Mouse (Mus musculus) midbrain, embryonic 12.5 days (tissue): ENCODE data around the gene Selenoo. TPM values are rescaled to one million over a fixed set of nuclear protein-coding genes. Genes with fewer than 3 reads are reported as not detected.
A peak's percentile ranks its signal among the peaks of the same experiment; 100 is the strongest.

Experiments
- ATAC-seq: fragments of 200-750 bp; cut with Nextera tagmentation; 2 replicates; pipeline ENCODE4 v1.8.0; 2017; ENCODE audit warnings: low read depth, moderate TSS enrichment, moderate library complexity; ENCODE audit not compliant: low FRiP score
- H3K27ac ChIP-seq: fragments of 300-500 bp; sonication (generic); replicated peaks from 2 replicates; pipeline ENCODE4 v1.5.1; 2016; ENCODE audit warnings: mild to moderate bottlenecking
- H3K27me3 ChIP-seq: fragments of 300-500 bp; sonication (generic); 2 replicates; pipeline ENCODE4 v1.6.1; 2016; ENCODE audit warnings: mild to moderate bottlenecking
- H3K36me3 ChIP-seq: fragments of 300-500 bp; sonication (generic); 2 replicates; pipeline ENCODE4 v1.6.1; 2016
- H3K4me1 ChIP-seq: fragments of 300-500 bp; sonication (generic); 2 replicates; pipeline ENCODE4 v1.6.1; 2016
- H3K4me2 ChIP-seq: fragments of 300-500 bp; sonication (generic); replicated peaks from 2 replicates; pipeline ENCODE4 v1.6.1; 2016; ENCODE audit warnings: mild to moderate bottlenecking, moderate library complexity
- H3K4me3 ChIP-seq: fragments of 300-500 bp; sonication (generic); 2 replicates; pipeline ENCODE4 v1.5.1; 2016; ENCODE audit warnings: mild to moderate bottlenecking
- H3K9ac ChIP-seq: fragments of 300-500 bp; sonication (generic); replicated peaks from 2 replicates; pipeline ENCODE4 v1.6.1; 2016; ENCODE audit warnings: mild to moderate bottlenecking, moderate library complexity
- H3K9me3 ChIP-seq: fragments of 300-500 bp; sonication (generic); 2 replicates; pipeline ENCODE4 v1.6.1; 2016; ENCODE audit warnings: mild to moderate bottlenecking
- WGBS: fragments of 180-500 bp; shearing (Covaris S2); methylation state at CpG from one replicate; pipeline ENCODE4 v1.1.7; 2016; 5-methylcytosine and 5-hydroxymethylcytosine counted together
- polyA plus RNA-seq: library from polyadenylated mRNA; unstranded; fragments of >200 nt; fragmentation: Nextera tagmentation; extraction: Ambion mirVana; gene quantifications from 2 replicates; pipeline ENCODE4 v1.2.1, GENCODE M21; 2016

Selenoo gene
- polyA plus RNA-seq, 1 experiment from 2014 or later: 23.7 TPM

- Histone ChIP-seq H3K36me3 (peaks cover 38% of the 10 kb centered on the region), H3K27ac (no peak overlapping the region), H3K4me3 (peak overlapping the region; percentile 82), H3K9ac (peak overlapping the region; percentile 66; the same call in 1 of the 2 replicates), H3K9me3 (no peaks in the 10 kb centered on the region), H3K4me2 (peak overlapping the region; percentile 78), H3K4me1 (peaks cover 39% of the 10 kb centered on the region), H3K27me3 (peaks cover 26% of the 10 kb centered on the region)
- WGBS: 73% methylated on average over 24 of the region's 24 CpGs
- ATAC-seq: no peak
Observed at GRCm38 (mm10) chr15:89145813-89146350, 57.0 kb downstream of the Selenoo start.

GRCm38 (mm10) chr15:89146537-89146936 is 57.7 kb downstream of the Selenoo start:
- Histone ChIP-seq H3K4me3 (peak overlapping the region; percentile 82), H3K9ac (peak overlapping the region; percentile 66), H3K27ac (peak overlapping the region; percentile 52), H3K4me1 (peaks cover 36% of the 10 kb centered on the region), H3K27me3 (peaks cover 22% of the 10 kb centered on the region), H3K9me3 (no peaks in the 10 kb centered on the region), H3K4me2 (peak overlapping the region; percentile 78), H3K36me3 (peaks cover 38% of the 10 kb centered on the region)
- ATAC-seq: 0 out of 2 replicates have a peak, but pooled peaks have one; percentile 17
- 3% methylated on average over 27 of the region's 27 CpGs for WGBS

- no peaks in the 10 kb centered on the region for H3K9me3 ChIP-seq
- peaks cover 20% of the 10 kb centered on the region for H3K27me3 ChIP-seq
- WGBS: 13% methylated on average over 15 of the region's 16 CpGs
- peak overlapping the region; percentile 52 for H3K27ac ChIP-seq
- H3K4me2 ChIP-seq: peak overlapping the region; percentile 78
- peak overlapping the region; percentile 82 for H3K4me3 ChIP-seq
- no peak for ATAC-seq
- peaks cover 38% of the 10 kb centered on the region for H3K36me3 ChIP-seq
- peaks cover 39% of the 10 kb centered on the region for H3K4me1 ChIP-seq
- peak overlapping the region; percentile 66 for H3K9ac ChIP-seq
Observed at GRCm38 (mm10) chr15:89147024-89147423, 58.1 kb downstream of the Selenoo start.

- WGBS: 18% methylated on average over 10 of the region's 10 CpGs
- ATAC-seq: no peak
- Histone ChIP-seq H3K4me2 (peak overlapping the region; percentile 78), H3K9me3 (no peaks in the 10 kb centered on the region), H3K9ac (peak overlapping the region; percentile 66; the same call in 1 of the 2 replicates), H3K4me3 (peak overlapping the region; percentile 82), H3K4me1 (peaks cover 43% of the 10 kb centered on the region), H3K27ac (no peak overlapping the region), H3K36me3 (peaks cover 38% of the 10 kb centered on the region), H3K27me3 (peaks cover 15% of the 10 kb centered on the region)
Observed at GRCm38 (mm10) chr15:89147456-89147855, 58.6 kb downstream of the Selenoo start.

GRCm38 (mm10) chr15:89147895-89148294 is 59.0 kb downstream of the Selenoo start:
- Histone ChIP-seq H3K4me3 (peak overlapping the region; percentile 82), H3K9ac (peak overlapping the region; percentile 95; the same call in 1 of the 2 replicates), H3K36me3 (peaks cover 34% of the 10 kb centered on the region), H3K4me1 (peaks cover 48% of the 10 kb centered on the region), H3K9me3 (no peaks in the 10 kb centered on the region), H3K27me3 (peaks cover 12% of the 10 kb centered on the region), H3K27ac (no peak overlapping the region), H3K4me2 (peak overlapping the region; percentile 78)
- ATAC-seq: no peak
- 33% methylated on average over 4 of the region's 4 CpGs for WGBS

GRCm38 (mm10) chr15:89148496-89149270 is 59.8 kb downstream of the Selenoo start:
- Histone ChIP-seq H3K9me3 (no peaks in the 10 kb centered on the region), H3K36me3 (peaks cover 27% of the 10 kb centered on the region), H3K4me3 (peak overlapping the region; percentile 82), H3K4me1 (peaks cover 48% of the 10 kb centered on the region), H3K9ac (peak overlapping the region; percentile 95), H3K4me2 (peak overlapping the region; percentile 78), H3K27me3 (peaks cover 12% of the 10 kb centered on the region), H3K27ac (peak overlapping the region; percentile 90)
- WGBS: 4% methylated on average over 25 of the region's 25 CpGs
- ATAC-seq: no peak

GRCm38 (mm10) chr15:89149271-89150040 is 60.6 kb downstream of the Selenoo start, which contains the start of gene Mapk11:
Gene Mapk11, minus strand, starts transcription at chr15:89149628.
- H3K4me1 ChIP-seq: peaks cover 48% of the 10 kb centered on the region

More at GRCm38 (mm10) chr15:89149271-89150040, 60.6 kb downstream of the Selenoo start, which contains the start of gene Mapk11:
- whole genome bisulfite sequencing: under 1% methylated on average over 51 of the region's 61 CpGs
- Histone ChIP-seq H3K9me3 (no peaks in the 10 kb centered on the region), H3K4me2 (peak within 1 kb of the TSS; percentile 78), H3K4me3 (peak within 1 kb of the TSS; percentile 82), H3K27ac (peak within 1 kb of the TSS; percentile 90), H3K36me3 (peaks cover 27% of the 10 kb centered on the region), H3K9ac (peak within 1 kb of the TSS; percentile 95), H3K27me3 (peaks cover 12% of the 10 kb centered on the region)
- peak; percentile 70 for ATAC-seq

Other genes starting within 250 kb of the Selenoo start
- 41.4 and 49.3 TPM in 2 replicates for gene Pim3, start 226.9 kb upstream of the Selenoo start, polyA plus RNA-seq
- gene Ttll8, start 134.7 kb upstream of the Selenoo start, polyA plus RNA-seq: not detected in 2 replicates
- 3.8 and 4.7 TPM in 2 replicates for gene Mlc1, start 110.1 kb upstream of the Selenoo start, polyA plus RNA-seq
- gene Mov10l1, start 106.2 kb upstream of the Selenoo start, polyA plus RNA-seq: not detected in 2 replicates
- gene Panx2, start 29.4 kb upstream of the Selenoo start, polyA plus RNA-seq: 1.6 and 2.1 TPM in 2 replicates
- 47.9 and 49.2 TPM in 2 replicates for gene Trabd, start 14.0 kb upstream of the Selenoo start, polyA plus RNA-seq
- 25.0 and 25.1 TPM in 2 replicates for gene Tubgcp6, start 34.0 kb downstream of the Selenoo start, polyA plus RNA-seq
- 20.3 and 25.1 TPM in 2 replicates for gene Hdac10, start 39.6 kb downstream of the Selenoo start, polyA plus RNA-seq
- gene Mapk12, start 51.6 kb downstream of the Selenoo start, polyA plus RNA-seq: 14.5 and 20.1 TPM in 2 replicates
- 45.7 and 50.2 TPM in 2 replicates for gene Mapk11, start 60.5 kb downstream of the Selenoo start, polyA plus RNA-seq
- gene Plxnb2, start 91.7 kb downstream of the Selenoo start, polyA plus RNA-seq: 164 and 170 TPM in 2 replicates
- 53.3 and 58.6 TPM in 2 replicates for gene Dennd6b, start 107.4 kb downstream of the Selenoo start, polyA plus RNA-seq
- gene Ppp6r2, start 122.5 kb downstream of the Selenoo start, polyA plus RNA-seq: 63.7 and 68.5 TPM in 2 replicates
- gene Sbf1, start 226.2 kb downstream of the Selenoo start, polyA plus RNA-seq: 91.7 and 94.0 TPM in 2 replicates
- gene Adm2, start 233.6 kb downstream of the Selenoo start, polyA plus RNA-seq: not detected in 2 replicates
- not detected in 2 replicates for gene Miox, start 245.3 kb downstream of the Selenoo start, polyA plus RNA-seq